Mouse (Mus musculus) stomach, embryonic 16.5 days (tissue): ENCODE data around the gene Prkch. TPM values are rescaled to one million over a fixed set of nuclear protein-coding genes. Genes with fewer than 3 reads are reported as not detected.
A peak's percentile ranks its signal among the peaks of the same experiment; 100 is the strongest.
"Not testable (repeated sequence)": the region's sequence is repeated elsewhere in the genome, so short reads cannot be mapped to it uniquely, and the experiment has no call there.

Experiments
- ATAC-seq: fragments of 200-750 bp; cut with Nextera tagmentation; 2 replicates; pipeline ENCODE4 v1.8.0; 2017; ENCODE audit warnings: moderate number of reproducible peaks, moderate TSS enrichment; ENCODE audit not compliant: insufficient read depth, low FRiP score
- H3K27ac ChIP-seq: fragments of 300-500 bp; sonication (generic); 2 replicates; pipeline ENCODE4 v1.5.1; 2014; ENCODE audit warnings: low read length
- H3K27me3 ChIP-seq: fragments of 300-500 bp; sonication (generic); 2 replicates; pipeline ENCODE4 v1.6.1; 2014; ENCODE audit warnings: low read length, control low read depth, mixed read lengths; ENCODE audit not compliant: control insufficient read depth, insufficient read depth
- H3K36me3 ChIP-seq: fragments of 300-500 bp; sonication (generic); 2 replicates; pipeline ENCODE4 v1.6.1; 2014; ENCODE audit warnings: low read length; ENCODE audit not compliant: control insufficient read depth, insufficient read depth
- H3K4me1 ChIP-seq: fragments of 300-500 bp; sonication (generic); 2 replicates; pipeline ENCODE4 v1.6.1; 2014; ENCODE audit warnings: low read length, control low read depth, mixed read lengths; ENCODE audit not compliant: control insufficient read depth, insufficient read depth
- H3K4me2 ChIP-seq: fragments of 300-500 bp; sonication (generic); 2 replicates; pipeline ENCODE4 v1.6.1; 2014; ENCODE audit warnings: low read depth, low read length, mixed read lengths
- H3K4me3 ChIP-seq: fragments of 300-500 bp; sonication (generic); replicated peaks from 2 replicates; pipeline ENCODE4 v1.5.1; 2014; ENCODE audit warnings: mild to moderate bottlenecking, low read length
- H3K9ac ChIP-seq: fragments of 300-500 bp; sonication (generic); 2 replicates; pipeline ENCODE4 v1.6.1; 2014; ENCODE audit warnings: low read length
- H3K9me3 ChIP-seq: fragments of 300-500 bp; sonication (generic); replicated peaks from 2 replicates; pipeline ENCODE4 v1.6.1; 2016; ENCODE audit warnings: low read length, control low read depth; ENCODE audit not compliant: control insufficient read depth
- WGBS: fragments of 180-500 bp; shearing (Covaris S2); extraction: QIAGEN DNeasy Blood & Tissue Kit; methylation state at CpG from one replicate; pipeline ENCODE4 v1.1.7; 2014; 5-methylcytosine and 5-hydroxymethylcytosine counted together
- polyA plus RNA-seq: library from polyadenylated mRNA; unstranded; fragments of >200 nt; fragmentation: Nextera tagmentation; extraction: Ambion mirVana; gene quantifications from 2 replicates; pipeline ENCODE4 v1.2.1, GENCODE M21; 2015

Prkch gene
- polyA plus RNA-seq, 1 experiment from 2014 or later, result 9.8 TPM

GRCm38 (mm10) chr12:73546086-73546711 is 38.4 kb upstream of the Prkch start, which contains the start of gene Tmem30b:
TSS of gene Tmem30b (minus strand) at chr12:73546392.
- Histone ChIP-seq H3K4me2 (peak within 1 kb of the TSS; percentile 70), H3K36me3 (no peaks in the 10 kb centered on the region), H3K27me3 (peaks cover 42% of the 10 kb centered on the region), H3K9me3 (no peaks in the 10 kb centered on the region), H3K27ac (peak within 1 kb of the TSS; percentile 81), H3K4me1 (peaks cover 8% of the 10 kb centered on the region), H3K4me3 (peak within 1 kb of the TSS; percentile 54), H3K9ac (peak within 1 kb of the TSS; percentile 76)
- WGBS, result 1% methylated on average over 48 of the region's 61 CpGs
- peak; percentile 93 for ATAC-seq

DNA sequence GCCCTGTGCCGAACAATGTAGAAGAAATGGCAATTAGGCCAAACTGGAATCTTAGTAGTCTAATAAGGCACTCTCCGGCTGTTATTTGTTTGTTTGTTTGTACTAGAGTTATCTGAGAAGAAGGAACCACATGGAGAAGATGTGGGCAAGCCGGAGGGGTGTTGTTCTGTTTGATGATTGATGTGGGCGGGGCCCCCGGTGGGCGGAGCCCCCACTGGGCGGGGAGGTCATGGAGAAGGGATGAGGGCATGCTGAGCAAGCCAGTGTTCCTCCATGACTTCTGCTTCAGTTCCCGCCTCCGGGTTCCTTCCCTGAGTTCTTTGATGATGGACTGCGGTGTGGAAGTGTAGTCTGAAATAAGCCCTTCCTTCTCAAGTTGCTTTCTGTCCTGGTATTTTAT is 37.0 kb upstream of the Prkch start:
- Histone ChIP-seq H3K9me3 (no peaks in the 10 kb centered on the region), H3K27ac (peak overlapping the region; percentile 81), H3K9ac (no peak overlapping the region), H3K4me2 (no peak overlapping the region; the same call in 1 of the 2 replicates), H3K4me3 (no peak overlapping the region), H3K4me1 (peaks cover 8% of the 10 kb centered on the region), H3K27me3 (peaks cover 42% of the 10 kb centered on the region), H3K36me3 (no peaks in the 10 kb centered on the region)
- 32% methylated on average over 10 of the region's 10 CpGs for WGBS
- ATAC-seq, result no peak

GRCm38 (mm10) chr12:73548259-73548658 is 36.3 kb upstream of the Prkch start:
- Histone ChIP-seq H3K9ac (no peak overlapping the region), H3K36me3 (no peaks in the 10 kb centered on the region), H3K9me3 (no peaks in the 10 kb centered on the region), H3K4me3 (0 out of 2 replicates have a peak overlapping the region, but pooled peaks have one; percentile 6), H3K27ac (peak overlapping the region; percentile 75), H3K4me2 (peak overlapping the region; percentile 21; the same call in 1 of the 2 replicates), H3K4me1 (peaks cover 8% of the 10 kb centered on the region), H3K27me3 (peaks cover 42% of the 10 kb centered on the region)
- ATAC-seq, result no peak; the same call in 1 of the 2 replicates
- WGBS, result 45% methylated on average over 8 of the region's 8 CpGs

DNA sequence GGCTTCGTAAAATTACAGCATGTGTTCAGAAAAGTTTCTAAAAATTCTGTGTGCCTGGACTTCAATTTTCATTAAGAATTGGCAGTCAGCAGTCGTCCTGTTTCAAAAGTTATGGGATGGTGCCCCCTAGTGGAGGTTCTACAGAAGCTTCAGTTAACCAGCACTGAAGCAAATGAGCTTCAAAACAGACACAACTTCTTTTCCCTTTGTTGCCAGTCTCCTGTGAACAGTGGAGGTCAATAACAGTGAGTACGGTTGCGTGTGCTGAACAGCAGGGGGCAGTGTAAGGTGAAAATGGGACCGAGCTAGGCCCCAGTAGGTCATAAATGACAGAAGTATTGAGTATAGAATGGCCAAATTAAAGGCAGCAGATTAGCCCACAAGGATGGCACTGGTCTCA is 30.4 kb upstream of the Prkch start:
- H3K4me3 ChIP-seq, result no peak overlapping the region
- ATAC-seq, result peak; percentile 62
- no peaks in the 10 kb centered on the region for H3K4me1 ChIP-seq
- H3K36me3 ChIP-seq, result no peaks in the 10 kb centered on the region
- H3K9ac ChIP-seq, result no peak overlapping the region
- WGBS, result 3% methylated on average over 5 of the region's 5 CpGs
- no peaks in the 10 kb centered on the region for H3K9me3 ChIP-seq
- no peak overlapping the region for H3K27ac ChIP-seq
- H3K27me3 ChIP-seq, result peaks cover 11% of the 10 kb centered on the region
- H3K4me2 ChIP-seq, result no peak overlapping the region

DNA sequence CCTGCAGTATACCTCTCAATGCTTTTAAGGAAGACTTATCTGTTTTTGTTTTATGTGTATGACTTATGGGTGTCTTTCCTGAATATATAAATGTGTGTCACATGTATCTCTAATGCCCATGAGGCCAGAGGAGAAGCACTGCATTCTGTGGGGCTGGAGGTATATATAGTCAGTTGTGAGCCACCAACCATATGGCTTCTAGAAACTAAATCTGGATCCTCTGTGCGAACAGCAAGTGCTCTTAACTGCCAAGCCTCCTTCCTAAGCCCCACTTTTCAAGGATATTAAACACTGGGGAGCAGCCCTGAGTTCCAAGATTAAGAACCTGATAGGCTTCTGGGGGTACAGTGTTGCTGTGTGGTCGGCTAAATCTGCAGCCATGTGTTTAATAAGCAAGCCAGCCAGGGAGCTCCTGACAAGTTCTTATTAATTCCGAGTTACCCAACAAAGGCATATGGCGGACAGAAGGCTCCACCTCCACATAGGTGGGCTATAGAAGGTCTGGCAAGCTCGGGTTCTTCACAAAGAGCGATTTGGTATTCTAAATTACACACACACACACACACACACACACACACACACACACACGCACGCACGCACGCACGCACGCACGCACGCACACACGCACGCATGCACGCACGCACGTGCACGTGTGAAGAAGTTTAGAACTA is 25.9 kb upstream of the Prkch start:
- Histone ChIP-seq H3K4me1 (no peaks in the 10 kb centered on the region), H3K27ac (no peak overlapping the region), H3K4me2 (no peak overlapping the region), H3K9me3 (no peaks in the 10 kb centered on the region), H3K36me3 (no peaks in the 10 kb centered on the region), H3K9ac (no peak overlapping the region), H3K4me3 (no peak overlapping the region), H3K27me3 (no peaks in the 10 kb centered on the region)
- WGBS, result 84% methylated on average over 20 of the region's 20 CpGs
- no peak for ATAC-seq

- no peak for ATAC-seq
- WGBS, result 50% methylated on average over 7 of the region's 7 CpGs
- Histone ChIP-seq H3K4me2 (no peak overlapping the region), H3K9me3 (no peaks in the 10 kb centered on the region), H3K27me3 (no peaks in the 10 kb centered on the region), H3K9ac (no peak overlapping the region), H3K36me3 (no peaks in the 10 kb centered on the region), H3K27ac (no peak overlapping the region), H3K4me3 (no peak overlapping the region), H3K4me1 (no peaks in the 10 kb centered on the region)
Measured at GRCm38 (mm10) chr12:73560091-73560490, 24.5 kb upstream of the Prkch start.

DNA sequence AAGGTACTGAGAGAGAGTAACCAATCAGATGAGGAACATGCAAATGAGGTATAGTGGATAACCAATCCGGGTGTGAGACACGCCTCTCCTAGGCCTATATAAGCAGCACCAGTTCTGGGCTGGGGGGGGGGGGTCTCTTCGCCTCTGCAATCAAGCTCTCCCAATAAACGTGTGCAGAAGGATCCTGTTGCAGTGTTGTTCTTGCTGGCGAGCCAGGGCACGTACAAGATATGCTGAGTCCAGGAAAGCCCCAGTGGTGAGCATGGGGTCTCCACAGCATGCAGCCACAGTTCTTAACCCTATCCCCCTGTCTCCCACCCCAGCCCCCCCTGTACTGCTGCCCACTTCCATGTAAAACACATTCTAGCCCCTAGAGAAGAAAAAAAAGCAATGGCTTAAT is 21.5 kb upstream of the Prkch start:
- H3K4me1 ChIP-seq, H3K9me3 ChIP-seq, H3K27ac ChIP-seq, H3K4me3 ChIP-seq, H3K27me3 ChIP-seq, H3K36me3 ChIP-seq, H3K4me2 ChIP-seq, H3K9ac ChIP-seq, ATAC-seq: not testable (repeated sequence)
- WGBS, result 79% methylated on average over 6 of the region's 6 CpGs

GRCm38 (mm10) chr12:73564176-73564575 is 20.4 kb upstream of the Prkch start:
- Histone ChIP-seq H3K27me3 (no peaks in the 10 kb centered on the region), H3K4me1 (no peaks in the 10 kb centered on the region), H3K4me3 (no peak overlapping the region), H3K9me3 (no peaks in the 10 kb centered on the region), H3K27ac (no peak overlapping the region), H3K4me2 (no peak overlapping the region), H3K9ac (no peak overlapping the region), H3K36me3 (no peaks in the 10 kb centered on the region)
- ATAC-seq, result no peak
- 25% methylated on average over 10 of the region's 10 CpGs for WGBS

GRCm38 (mm10) chr12:73564795-73565619 is 19.6 kb upstream of the Prkch start:
- peak overlapping the region; percentile 61 for H3K4me2 ChIP-seq
- no peak for ATAC-seq
- WGBS, result 17% methylated on average over 21 of the region's 21 CpGs
- no peaks in the 10 kb centered on the region for H3K36me3 ChIP-seq
- H3K27ac ChIP-seq, result no peak overlapping the region
- peak overlapping the region; percentile 37; the same call in 1 of the 2 replicates for H3K9ac ChIP-seq
- H3K4me3 ChIP-seq, result peak overlapping the region; percentile 34
- no peaks in the 10 kb centered on the region for H3K9me3 ChIP-seq
- no peaks in the 10 kb centered on the region for H3K27me3 ChIP-seq
- no peaks in the 10 kb centered on the region for H3K4me1 ChIP-seq
